Mouse (Mus musculus) liver, embryonic 14.5 days (tissue): ENCODE data around the gene Pacrg. TPM values are rescaled to one million over a fixed set of nuclear protein-coding genes. Genes with fewer than 3 reads are reported as not detected.

Experiments
- ATAC-seq: fragments of 200-750 bp; cut with Nextera tagmentation; 2 replicates; pipeline ENCODE4 v1.8.0; 2017; ENCODE audit warnings: moderate number of reproducible peaks, mild to moderate bottlenecking, moderate library complexity; ENCODE audit not compliant: insufficient read depth
- DNase-seq, 3 experiments: peaks; one replicate each; pipeline ENCODE4 v3.0.0-alpha.2; 2012 to 2013; ENCODE audit warnings: low read depth in 3 of 3, low spot score in 3 of 3
- H3K27ac ChIP-seq: fragments of 300-500 bp; sonication (generic); 2 replicates; pipeline ENCODE4 v1.5.1; 2014; ENCODE audit warnings: moderate library complexity, mild to moderate bottlenecking, control low read depth, inconsistent platforms
- H3K27me3 ChIP-seq: fragments of 300-500 bp; sonication (generic); 2 replicates; pipeline ENCODE4 v1.6.1; 2014; ENCODE audit warnings: mild to moderate bottlenecking, low read length, moderate library complexity; ENCODE audit not compliant: control insufficient read depth, insufficient read depth
- H3K36me3 ChIP-seq: fragments of 300-500 bp; sonication (generic); replicated peaks from 2 replicates; pipeline ENCODE4 v1.6.1; 2014; ENCODE audit warnings: low read depth; ENCODE audit not compliant: control insufficient read depth, insufficient read depth
- H3K4me1 ChIP-seq, 2 experiments: fragments of 200-500 bp in 1 of 2; fragments of 300-500 bp in 1 of 2; sonication (generic) in 1 of 2; replicated peaks; 2 replicates each; pipeline ENCODE4 v1.6.1; 2012 to 2014; ENCODE audit warnings: antibody characterized with exemption in 1 of 2, inconsistent platforms in 1 of 2, low read length in 1 of 2; ENCODE audit not compliant: control insufficient read depth in 2 of 2, insufficient read depth in 2 of 2
- H3K4me2 ChIP-seq: fragments of 300-500 bp; sonication (generic); 2 replicates; pipeline ENCODE4 v1.6.1; 2014; ENCODE audit warnings: low read depth, mild to moderate bottlenecking, control low read depth, moderate library complexity
- H3K4me3 ChIP-seq, 2 experiments: fragments of 200-500 bp in 1 of 2; fragments of 300-500 bp in 1 of 2; sonication (generic) in 1 of 2; 2 replicates each; pipeline ENCODE4 v1.5.1; 2012 to 2014; ENCODE audit warnings: low read depth in 2 of 2, low read length in 2 of 2, mild to moderate bottlenecking in 2 of 2, control low read depth in 1 of 2, inconsistent platforms in 1 of 2, moderate library complexity in 1 of 2; ENCODE audit not compliant: insufficient read depth in 1 of 2
- H3K9ac ChIP-seq: fragments of 300-500 bp; sonication (generic); replicated peaks from 2 replicates; pipeline ENCODE4 v1.6.1; 2014; ENCODE audit warnings: mild to moderate bottlenecking, control low read depth, moderate library complexity
- H3K9me3 ChIP-seq: fragments of 300-500 bp; sonication (generic); 2 replicates; pipeline ENCODE4 v1.6.1; 2016; ENCODE audit warnings: low read length, mixed read lengths; ENCODE audit not compliant: control insufficient read depth
- CTCF ChIP-seq: IDR thresholded peaks from 2 replicates; pipeline ENCODE4 v1.5.1; 2016; ENCODE audit warnings: antibody characterized with exemption, low read depth, control low read depth
- EP300 ChIP-seq: IDR thresholded peaks from 2 replicates; pipeline ENCODE4 v1.6.1; 2016; ENCODE audit warnings: antibody characterized with exemption, low read depth
- WGBS: fragments of 180-500 bp; shearing (Covaris S2); extraction: QIAGEN DNeasy Blood & Tissue Kit; methylation state at CpG from one replicate; pipeline ENCODE4 v1.1.7; 2014; ENCODE audit not compliant: insufficient replicate concordance; 5-methylcytosine and 5-hydroxymethylcytosine counted together
- polyA plus RNA-seq, 2 experiments: library from polyadenylated mRNA; depleted of rRNA in 1 of 2; stranded (reverse) in 1 of 2; unstranded in 1 of 2; fragments of >200 nt; fragmentation: Nextera tagmentation in 1 of 2; extraction: Ambion mirVana in 1 of 2; gene quantifications; 2 replicates each; pipeline versions ENCODE4 v1.2.1 to v1.2.3; 2012 to 2014

Gene Pacrg
- polyA plus RNA-seq, 2 experiments: 0.04 TPM; not detected in 1

- no peaks in the 10 kb centered on the region for H3K36me3 ChIP-seq
- no peaks in the 10 kb centered on the region for H3K4me1 ChIP-seq
- no peak overlapping the region for H3K9ac ChIP-seq
- H3K27me3 ChIP-seq: no peaks in the 10 kb centered on the region
- no peak overlapping the region for H3K4me2 ChIP-seq
- H3K27ac ChIP-seq: no peak overlapping the region
- no peak for DNase-seq
- no peak for TF ChIP-seq EP300
- TF ChIP-seq CTCF: no peak
- no peak overlapping the region for H3K4me3 ChIP-seq
- H3K9me3 ChIP-seq: no peaks in the 10 kb centered on the region
- 63% methylated on average over 4 of the region's 4 CpGs for WGBS
- no peak for ATAC-seq
Observed at GRCm38 (mm10) chr17:10806692-10807091, 33.4 kb downstream of the Pacrg start.

DNA sequence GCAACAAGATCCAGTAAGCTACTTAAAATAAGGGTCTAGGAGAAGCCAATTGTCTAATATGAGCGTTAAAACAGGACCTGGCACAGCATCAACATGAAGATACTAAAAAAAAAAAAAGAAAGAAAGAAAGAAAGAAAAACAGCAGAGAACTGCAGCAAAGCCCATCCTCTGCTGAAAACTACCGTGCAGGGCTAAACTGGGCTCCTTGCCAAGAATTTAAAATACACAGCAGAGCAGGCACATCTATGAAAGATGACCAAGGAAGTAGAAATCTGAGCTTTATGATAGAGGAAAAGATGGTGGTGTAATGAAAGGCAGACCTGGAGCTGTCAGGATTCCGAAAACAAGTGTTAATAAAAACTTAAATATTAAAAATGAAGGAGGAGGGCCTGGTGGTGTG, 48.5 kb downstream of the Pacrg start:
- no peaks in the 10 kb centered on the region for H3K36me3 ChIP-seq
- H3K9ac ChIP-seq: no peak overlapping the region
- no peaks in the 10 kb centered on the region for H3K9me3 ChIP-seq
- no peak overlapping the region for H3K4me3 ChIP-seq
- no peak overlapping the region for H3K27ac ChIP-seq
- H3K4me2 ChIP-seq: no peak overlapping the region
- WGBS: 46% methylated on average over 3 of the region's 3 CpGs
- DNase-seq: no peak
- no peaks in the 10 kb centered on the region for H3K27me3 ChIP-seq
- no peak for ATAC-seq
- no peaks in the 10 kb centered on the region for H3K4me1 ChIP-seq
- TF ChIP-seq EP300 (no peak), CTCF (no peak)

DNA sequence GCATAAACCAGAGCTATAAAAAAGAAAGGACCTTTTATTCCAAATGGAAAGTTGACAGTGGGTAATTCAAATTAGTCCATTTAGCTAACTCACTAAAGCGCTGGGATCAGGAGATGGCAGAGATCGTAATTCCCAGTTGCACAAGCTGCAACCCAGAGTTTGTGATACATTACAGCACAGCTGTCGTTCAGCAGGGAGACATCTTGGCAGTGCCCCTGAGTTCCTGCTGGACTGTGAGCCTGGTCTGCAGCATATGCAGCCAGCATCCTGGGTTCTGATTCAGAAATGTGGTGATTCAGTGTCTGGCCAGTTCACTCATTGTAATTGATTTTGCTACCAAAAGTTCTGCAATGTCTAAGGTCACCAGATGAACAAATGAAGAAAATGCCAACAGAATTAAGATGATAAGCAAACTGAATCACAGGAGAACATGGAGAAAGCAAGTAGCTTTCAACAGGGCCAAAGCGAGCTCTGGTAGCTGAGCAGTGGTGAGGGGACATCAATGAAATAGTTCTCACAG, 55.6 kb downstream of the Pacrg start:
- Histone ChIP-seq H3K36me3 (no peaks in the 10 kb centered on the region), H3K9me3 (no peaks in the 10 kb centered on the region), H3K4me2 (no peak overlapping the region), H3K27me3 (no peaks in the 10 kb centered on the region), H3K4me1 (no peaks in the 10 kb centered on the region), H3K27ac (no peak overlapping the region), H3K4me3 (no peak overlapping the region), H3K9ac (no peak overlapping the region)
- ATAC-seq (no peak), DNase-seq (no peak)
- WGBS: 55% methylated on average over 4 of the region's 4 CpGs
- TF ChIP-seq CTCF (no peak), EP300 (no peak)

DNA sequence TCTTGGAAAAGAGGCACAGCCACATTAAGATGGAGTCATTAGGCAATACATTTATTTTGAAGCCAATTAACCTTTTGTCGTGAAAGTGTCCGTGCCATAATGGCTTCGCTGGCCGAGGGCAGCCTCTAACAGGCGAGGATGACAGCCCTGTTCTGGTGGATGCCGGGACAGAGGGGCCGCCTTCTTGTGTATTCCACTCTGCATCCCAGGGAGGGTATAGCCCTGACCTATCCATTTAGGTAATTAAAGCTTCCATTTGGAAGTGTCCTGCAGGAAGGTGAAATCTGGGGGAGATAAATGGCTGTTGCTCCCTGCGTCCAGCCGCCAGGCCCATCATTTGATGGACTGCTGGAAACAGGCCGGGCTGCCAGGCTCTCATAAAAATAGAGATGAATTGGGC, 63.6 kb downstream of the Pacrg start:
- no peak overlapping the region for H3K4me2 ChIP-seq
- no peak overlapping the region for H3K27ac ChIP-seq
- H3K36me3 ChIP-seq: no peaks in the 10 kb centered on the region
- no peak overlapping the region for H3K9ac ChIP-seq
- DNase-seq: no peak
- no peaks in the 10 kb centered on the region for H3K27me3 ChIP-seq
- TF ChIP-seq EP300 (no peak), CTCF (no peak)
- no peaks in the 10 kb centered on the region for H3K4me1 ChIP-seq
- 54% methylated on average over 10 of the region's 10 CpGs for WGBS
- no peak overlapping the region for H3K4me3 ChIP-seq
- no peaks in the 10 kb centered on the region for H3K9me3 ChIP-seq
- no peak for ATAC-seq

DNA sequence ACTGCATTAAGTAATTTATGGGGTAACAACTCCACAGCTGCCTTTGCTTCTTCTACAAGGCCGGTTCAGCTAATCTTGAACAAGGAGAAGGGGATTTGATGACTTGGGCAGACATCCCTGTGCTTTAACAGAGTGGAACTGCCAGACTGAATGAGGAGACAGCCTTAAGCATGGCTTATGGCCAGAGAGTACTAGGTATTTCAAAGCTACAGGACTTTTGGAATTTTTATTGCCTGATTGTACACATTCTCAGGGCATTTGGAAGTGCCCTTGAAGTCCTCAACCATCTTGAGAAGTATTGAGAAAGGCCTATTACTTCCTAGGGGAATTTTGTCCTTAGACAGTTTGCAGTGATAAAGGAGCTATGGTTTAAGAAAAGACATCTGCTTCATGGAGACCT, 65.6 kb downstream of the Pacrg start:
- Histone ChIP-seq H3K9me3 (no peaks in the 10 kb centered on the region), H3K4me2 (no peak overlapping the region), H3K4me3 (no peak overlapping the region), H3K27me3 (no peaks in the 10 kb centered on the region), H3K9ac (no peak overlapping the region), H3K27ac (no peak overlapping the region), H3K4me1 (no peaks in the 10 kb centered on the region), H3K36me3 (no peaks in the 10 kb centered on the region)
- no peak for TF ChIP-seq EP300
- TF ChIP-seq CTCF: no peak
- DNase-seq (no peak), ATAC-seq (no peak)
- WGBS: 52% methylated on average over 1 of the region's 1 CpGs
